Mouse (Mus musculus): ENCODE measurements around the gene Ccdc141. TPM values are rescaled to one million over a fixed set of nuclear protein-coding genes. Genes with fewer than 3 reads are reported as not detected.

The Ccdc141 gene
- polyA plus RNA-seq, 1 experiment from 2014 or later: 5.4 TPM

DNA sequence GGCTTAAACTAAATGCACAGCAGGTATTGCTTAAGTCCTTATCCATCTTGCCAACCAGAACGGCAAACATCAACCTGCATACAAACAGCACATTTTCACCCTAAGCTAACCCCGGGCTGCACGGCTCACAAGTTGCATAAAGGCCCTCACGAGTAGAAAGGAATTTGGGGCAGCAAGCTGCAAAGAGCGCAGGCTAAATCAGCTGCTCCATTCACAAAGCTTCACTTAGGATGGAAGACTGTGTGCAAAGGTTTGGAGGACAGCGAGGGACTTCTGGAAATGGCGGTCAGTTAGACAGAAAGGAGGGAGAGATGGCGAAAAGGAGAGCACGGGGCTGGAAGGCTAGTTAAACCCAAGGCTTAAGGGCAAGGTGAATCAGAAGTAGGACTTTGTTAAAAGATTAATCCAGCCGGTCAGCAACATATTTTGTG is 1.8 kb upstream of the Ccdc141 start:
- 0 out of 2 replicates have a peak, but pooled peaks have one; percentile 5 for ATAC-seq
- Histone ChIP-seq H3K27ac (no peak overlapping the region), H3K4me1 (replicated peaks) (peaks cover 36% of the 10 kb centered on the region), H3K27me3 (peaks cover 11% of the 10 kb centered on the region; the same call in 1 of the 2 replicates), H3K9me3 (no peaks in the 10 kb centered on the region), H3K9ac (replicated peaks) (no peak overlapping the region), H3K4me3 (replicated peaks) (no peak overlapping the region), H3K4me2 (replicated peaks) (peak overlapping the region; percentile 39), H3K36me3 (no peaks in the 10 kb centered on the region)
- 9% methylated on average over 10 of the region's 10 CpGs for WGBS

DNA sequence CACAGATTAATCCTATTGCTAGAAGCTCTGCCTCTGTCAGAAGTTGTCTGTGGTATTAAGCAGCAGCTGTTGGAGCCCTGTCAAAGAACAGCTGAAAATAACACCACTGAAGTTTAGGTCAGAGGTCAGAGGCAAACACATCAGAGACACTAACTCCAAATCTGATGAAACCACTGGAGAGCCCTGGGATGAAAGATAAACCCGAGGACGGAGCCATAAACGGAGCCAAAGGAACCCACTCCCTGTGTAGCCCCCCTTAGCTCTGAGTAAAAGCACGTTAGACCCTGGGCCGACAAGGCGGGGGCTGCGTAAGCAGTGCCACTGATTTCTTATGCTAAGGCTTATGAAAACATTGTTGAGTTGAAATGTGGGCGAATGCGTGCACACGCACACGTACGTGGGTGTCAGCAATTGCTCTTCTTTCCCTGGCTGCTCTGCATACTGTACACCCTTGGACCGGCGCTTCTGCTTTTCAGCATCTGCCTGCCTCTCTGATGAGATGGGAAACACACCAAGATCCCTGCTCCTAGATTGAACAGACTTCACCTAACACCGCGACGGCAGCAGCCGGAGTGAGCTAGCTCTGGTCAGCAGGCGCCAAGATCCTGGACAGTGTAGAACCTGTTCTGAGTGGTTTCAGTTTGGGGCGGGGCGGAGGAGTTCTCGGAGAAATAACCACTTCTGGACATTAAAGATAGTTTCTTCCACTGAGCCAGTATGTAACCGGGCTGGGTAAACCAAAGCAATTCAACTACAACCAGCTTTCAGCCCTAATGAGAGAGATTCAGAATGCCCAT is 1.2 kb upstream of the Ccdc141 start:
- H3K4me1 ChIP-seq (replicated peaks): peaks cover 36% of the 10 kb centered on the region
- peak; percentile 79 for ATAC-seq
- peak overlapping the region; percentile 32; the same call in 1 of the 2 replicates for H3K27ac ChIP-seq
- H3K9ac ChIP-seq (replicated peaks): no peak overlapping the region
- WGBS: 29% methylated on average over 23 of the region's 23 CpGs
- no peaks in the 10 kb centered on the region for H3K9me3 ChIP-seq
- peak overlapping the region; percentile 39 for H3K4me2 ChIP-seq (replicated peaks)
- H3K36me3 ChIP-seq: no peaks in the 10 kb centered on the region
- peaks cover 11% of the 10 kb centered on the region; the same call in 1 of the 2 replicates for H3K27me3 ChIP-seq
- peak overlapping the region; percentile 11; the same call in 1 of the 2 replicates for H3K4me3 ChIP-seq (replicated peaks)

DNA sequence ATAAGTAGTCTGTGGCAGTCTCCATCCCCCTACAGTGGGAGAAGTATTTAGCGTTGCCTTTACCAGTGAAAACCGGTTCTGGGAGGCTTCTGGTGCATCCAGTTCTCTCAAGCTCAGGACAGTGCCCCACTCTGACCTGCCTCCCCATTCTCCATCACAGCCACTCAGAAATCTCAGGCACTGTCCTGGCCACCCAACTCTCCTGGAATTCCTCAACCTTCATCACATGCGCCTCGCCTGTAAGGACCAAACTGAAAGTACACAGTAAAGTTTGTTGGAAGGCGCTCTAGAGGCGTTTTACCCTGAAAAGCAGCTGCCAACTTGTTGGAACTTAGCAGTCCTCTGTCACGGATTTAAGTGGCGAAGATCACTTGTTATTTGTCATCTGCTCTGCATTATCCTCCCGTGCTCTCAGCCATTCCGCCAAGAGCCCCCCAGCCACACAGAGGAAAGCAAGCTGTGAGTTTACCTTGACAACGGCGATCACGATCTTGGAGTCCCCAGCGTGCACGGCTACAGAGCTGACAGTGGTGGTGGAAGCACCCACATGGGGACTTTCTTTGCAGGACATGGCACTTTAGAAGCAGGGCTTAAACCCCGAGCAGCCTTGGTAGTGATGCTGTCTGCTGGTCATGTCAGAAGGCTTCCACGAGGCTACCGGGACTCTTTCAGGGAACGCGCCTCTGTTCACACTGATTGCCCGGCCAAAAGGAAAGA is 362 bp downstream of the Ccdc141 start:
- Histone ChIP-seq H3K4me1 (replicated peaks) (peaks cover 36% of the 10 kb centered on the region), H3K36me3 (no peaks in the 10 kb centered on the region), H3K4me2 (replicated peaks) (peak overlapping the region; percentile 62), H3K4me3 (replicated peaks) (peak overlapping the region; percentile 37), H3K9ac (replicated peaks) (peak overlapping the region; percentile 51), H3K9me3 (no peaks in the 10 kb centered on the region), H3K27me3 (peaks cover 11% of the 10 kb centered on the region; the same call in 1 of the 2 replicates), H3K27ac (0 out of 2 replicates have a peak overlapping the region, but pooled peaks have one; percentile 30)
- ATAC-seq: peak; percentile 53
- 2% methylated on average over 21 of the region's 21 CpGs for WGBS

DNA sequence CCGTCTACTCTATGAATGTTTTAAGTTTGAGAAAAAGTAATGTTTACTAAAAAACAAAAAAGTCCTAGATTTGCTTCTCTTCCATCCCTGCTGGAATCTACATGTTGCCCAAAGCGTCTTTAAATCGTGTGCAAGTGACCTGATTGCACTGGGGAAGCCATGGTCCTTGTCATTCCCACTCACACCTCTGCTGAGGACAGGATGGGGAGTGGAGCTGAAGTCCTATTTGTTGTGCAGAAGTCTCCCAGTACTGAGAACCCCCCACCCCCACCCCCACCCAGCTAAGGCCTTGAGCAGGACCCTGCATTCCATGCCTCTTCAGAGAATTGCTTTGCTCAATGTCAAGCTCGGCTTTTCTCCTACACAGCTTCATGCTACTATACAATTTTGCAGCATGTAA is 1.2 kb downstream of the Ccdc141 start:
- H3K4me2 ChIP-seq (replicated peaks): no peak overlapping the region
- H3K9ac ChIP-seq (replicated peaks): no peak overlapping the region
- H3K27ac ChIP-seq: no peak overlapping the region
- no peaks in the 10 kb centered on the region for H3K9me3 ChIP-seq
- H3K27me3 ChIP-seq: peaks cover 11% of the 10 kb centered on the region; the same call in 1 of the 2 replicates
- H3K36me3 ChIP-seq: no peaks in the 10 kb centered on the region
- WGBS: 77% methylated on average over 4 of the region's 4 CpGs
- peaks cover 36% of the 10 kb centered on the region for H3K4me1 ChIP-seq (replicated peaks)
- H3K4me3 ChIP-seq (replicated peaks): no peak overlapping the region
- ATAC-seq: no peak

DNA sequence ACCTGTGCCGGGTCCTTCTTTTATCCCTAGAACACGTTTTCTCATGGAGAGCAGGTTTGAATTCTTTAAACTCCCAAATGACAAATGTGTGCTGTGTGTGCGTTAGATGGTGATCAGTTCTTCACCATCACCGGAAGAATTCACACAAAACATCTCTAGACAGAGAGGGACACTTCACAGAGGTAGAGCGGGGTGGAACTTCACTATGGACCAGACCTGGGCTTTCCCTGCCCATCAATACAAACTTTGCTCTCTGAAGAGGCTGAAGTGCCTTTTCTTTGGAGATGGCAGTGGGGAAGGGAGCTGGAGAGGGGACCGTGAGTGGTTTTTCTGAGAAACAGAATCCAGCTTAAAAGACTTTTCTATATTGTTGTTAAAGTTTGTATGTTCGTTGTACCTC is 1.7 kb downstream of the Ccdc141 start:
- no peak for ATAC-seq
- WGBS: 87% methylated on average over 7 of the region's 7 CpGs
- peaks cover 11% of the 10 kb centered on the region; the same call in 1 of the 2 replicates for H3K27me3 ChIP-seq
- H3K36me3 ChIP-seq: no peaks in the 10 kb centered on the region
- no peak overlapping the region for H3K9ac ChIP-seq (replicated peaks)
- peaks cover 33% of the 10 kb centered on the region for H3K4me1 ChIP-seq (replicated peaks)
- H3K4me2 ChIP-seq (replicated peaks): no peak overlapping the region
- H3K4me3 ChIP-seq (replicated peaks): no peak overlapping the region
- no peaks in the 10 kb centered on the region for H3K9me3 ChIP-seq
- no peak overlapping the region for H3K27ac ChIP-seq

DNA sequence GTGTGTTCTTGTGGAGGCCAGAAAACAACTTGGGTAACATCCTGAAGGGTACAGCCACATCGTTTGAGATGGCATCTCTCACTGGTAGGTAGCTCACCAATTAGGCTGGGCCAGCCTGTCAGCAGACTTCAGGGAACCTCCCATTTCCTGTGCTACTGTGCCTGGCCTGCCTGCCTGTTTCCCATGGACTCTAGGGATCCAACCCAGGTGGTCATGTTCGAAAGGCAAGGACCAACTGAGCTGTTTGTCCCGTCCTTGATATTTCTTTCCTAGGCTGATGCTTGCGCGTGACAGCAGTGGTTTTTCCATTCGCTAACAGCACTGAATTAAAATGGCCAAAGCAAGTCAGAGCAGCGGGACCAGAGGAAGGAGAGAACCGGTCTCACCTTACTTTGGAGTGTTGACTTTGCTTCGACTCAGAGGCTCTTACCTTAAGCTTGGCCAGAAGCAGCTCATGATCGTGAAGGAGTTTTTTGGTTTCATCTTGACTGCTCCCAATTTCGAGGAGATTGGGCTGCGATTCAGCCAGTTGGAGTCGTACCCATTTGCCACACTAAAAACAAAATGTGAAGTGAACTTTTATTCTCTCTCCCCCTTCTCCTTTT is 2.3 kb downstream of the Ccdc141 start:
- no peak for ATAC-seq
- H3K4me2 ChIP-seq (replicated peaks): no peak overlapping the region
- no peaks in the 10 kb centered on the region for H3K9me3 ChIP-seq
- H3K4me3 ChIP-seq (replicated peaks): no peak overlapping the region
- H3K4me1 ChIP-seq (replicated peaks): peaks cover 28% of the 10 kb centered on the region
- peaks cover 11% of the 10 kb centered on the region; the same call in 1 of the 2 replicates for H3K27me3 ChIP-seq
- 90% methylated on average over 13 of the region's 13 CpGs for whole genome bisulfite sequencing
- no peak overlapping the region for H3K9ac ChIP-seq (replicated peaks)
- H3K27ac ChIP-seq: no peak overlapping the region
- no peaks in the 10 kb centered on the region for H3K36me3 ChIP-seq

DNA sequence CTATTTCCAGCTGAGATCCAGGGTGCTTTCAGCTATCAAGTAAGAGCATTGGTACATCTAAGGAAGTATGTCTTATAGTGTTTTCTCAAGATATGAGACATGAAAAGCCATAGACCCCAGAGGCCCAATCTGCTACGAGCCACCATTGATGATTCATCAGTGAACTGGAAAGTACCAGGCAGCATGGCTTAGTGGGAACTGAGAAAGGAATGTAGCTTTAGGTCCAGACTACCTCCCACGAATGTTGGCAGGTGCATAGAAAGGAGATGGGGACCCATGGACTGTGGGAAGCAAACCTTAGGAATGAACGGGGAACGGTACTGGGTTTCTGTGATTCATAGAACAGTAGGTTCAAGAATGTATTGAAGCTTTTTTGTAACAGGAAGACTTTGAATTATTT is 4.1 kb downstream of the Ccdc141 start:
- 80% methylated on average over 4 of the region's 4 CpGs for WGBS
- no peak for ATAC-seq

DNA sequence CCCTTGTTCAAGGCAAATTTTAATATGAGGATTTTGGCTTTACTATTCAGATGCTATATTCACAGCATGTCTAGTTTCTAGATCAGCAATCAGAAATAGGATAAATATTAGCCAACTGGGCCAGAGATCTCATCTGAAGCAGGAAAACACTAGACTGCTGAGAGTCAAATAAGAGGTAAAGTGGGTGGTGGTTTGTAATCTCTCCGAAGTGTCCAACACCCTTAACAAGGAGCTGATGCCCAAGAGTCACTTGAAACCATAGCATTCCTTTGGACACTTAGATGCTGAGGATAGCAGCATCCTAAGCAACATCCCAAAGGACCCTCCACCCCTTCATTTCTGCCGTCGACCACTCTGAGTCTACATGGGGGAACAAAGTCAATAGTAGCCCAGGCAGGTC is 5.8 kb downstream of the Ccdc141 start:
- H3K4me1 ChIP-seq (replicated peaks): no peaks in the 10 kb centered on the region
- no peaks in the 10 kb centered on the region for H3K9me3 ChIP-seq
- 84% methylated on average over 3 of the region's 3 CpGs for WGBS
- no peak overlapping the region for H3K4me2 ChIP-seq (replicated peaks)
- no peak overlapping the region for H3K4me3 ChIP-seq (replicated peaks)
- no peaks in the 10 kb centered on the region for H3K36me3 ChIP-seq
- H3K27ac ChIP-seq: no peak overlapping the region
- no peak for ATAC-seq
- H3K27me3 ChIP-seq: peaks cover 11% of the 10 kb centered on the region; the same call in 1 of the 2 replicates
- H3K9ac ChIP-seq (replicated peaks): no peak overlapping the region

More for the DNA sequence above, 4.1 kb downstream of the Ccdc141 start:
- peaks cover 11% of the 10 kb centered on the region; the same call in 1 of the 2 replicates for H3K27me3 ChIP-seq
- H3K36me3 ChIP-seq: no peaks in the 10 kb centered on the region
- no peak overlapping the region for H3K27ac ChIP-seq
- H3K9me3 ChIP-seq: no peaks in the 10 kb centered on the region
- H3K4me1 ChIP-seq (replicated peaks): peaks cover 17% of the 10 kb centered on the region
- H3K4me3 ChIP-seq (replicated peaks): no peak overlapping the region
- H3K4me2 ChIP-seq (replicated peaks): no peak overlapping the region
- H3K9ac ChIP-seq (replicated peaks): no peak overlapping the region

DNA sequence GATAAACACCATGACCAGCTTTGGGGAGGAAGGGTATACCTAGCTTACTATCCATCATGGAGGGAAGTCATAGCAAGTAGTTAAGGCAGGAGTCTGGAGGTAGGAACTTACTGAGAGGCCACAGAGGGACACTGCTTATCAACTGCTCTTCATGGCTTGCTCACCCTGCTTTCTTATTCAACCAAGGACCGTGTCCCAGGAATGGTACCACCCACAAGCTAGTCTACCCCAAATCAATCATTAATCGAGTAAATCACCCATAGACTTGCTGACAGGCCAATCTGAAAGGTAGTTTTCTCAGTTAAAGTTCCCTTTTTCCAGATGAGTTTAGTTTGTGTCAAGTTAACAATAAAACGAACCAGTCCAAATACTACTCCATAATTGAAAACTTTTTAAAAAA is 7.1 kb downstream of the Ccdc141 start:
- no peak for ATAC-seq
- 0 out of 2 replicates have a peak, but pooled peaks cover 4% of the 10 kb centered on the region for H3K27me3 ChIP-seq
- no peak overlapping the region for H3K4me3 ChIP-seq (replicated peaks)
- WGBS: 87% methylated on average over 3 of the region's 3 CpGs
- H3K9ac ChIP-seq (replicated peaks): no peak overlapping the region
- no peak overlapping the region for H3K27ac ChIP-seq
- H3K9me3 ChIP-seq: no peaks in the 10 kb centered on the region
- no peaks in the 10 kb centered on the region for H3K4me1 ChIP-seq (replicated peaks)
- H3K36me3 ChIP-seq: no peaks in the 10 kb centered on the region
- H3K4me2 ChIP-seq (replicated peaks): no peak overlapping the region

DNA sequence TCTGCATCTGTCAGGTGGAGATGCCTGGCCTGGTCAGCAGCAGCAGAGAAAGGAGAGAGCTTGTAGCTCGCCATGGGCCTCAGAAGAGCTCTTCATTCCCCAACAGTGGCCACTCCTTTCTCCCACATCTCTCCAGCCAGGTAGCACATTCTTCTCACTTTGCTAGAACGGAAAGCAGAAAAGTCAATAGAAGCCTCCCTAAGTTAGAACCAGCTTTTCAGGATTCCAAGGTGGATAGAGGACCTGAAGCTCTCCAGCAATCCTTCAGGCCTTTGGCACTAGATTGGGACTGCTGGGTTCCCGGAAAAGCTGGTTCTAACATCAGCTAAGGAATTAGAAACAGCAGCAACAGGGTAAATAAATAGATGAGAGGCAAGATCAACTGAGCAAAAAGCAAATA is 8.3 kb downstream of the Ccdc141 start:
- H3K4me1 ChIP-seq (replicated peaks): no peaks in the 10 kb centered on the region
- ATAC-seq: no peak

DNA sequence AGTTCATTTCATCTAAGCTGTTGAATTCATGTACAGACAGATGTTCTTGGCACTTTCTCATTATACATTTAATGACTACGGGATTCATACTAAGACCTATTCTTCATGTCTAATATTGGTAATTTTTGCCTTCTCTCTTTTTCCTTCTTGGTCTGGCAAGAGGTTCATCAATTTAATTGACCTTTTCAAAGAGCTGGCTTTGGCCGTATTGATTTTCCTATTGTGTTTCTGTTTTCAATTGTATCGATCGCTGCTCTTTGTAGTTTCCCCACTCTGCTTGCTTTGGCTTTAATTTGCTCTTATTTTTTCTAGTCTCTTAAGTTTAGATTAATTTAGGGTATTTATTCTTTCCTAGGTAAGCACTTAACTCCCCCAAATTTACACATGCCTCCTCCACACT is 12.9 kb downstream of the Ccdc141 start:
- 88% methylated on average over 4 of the region's 4 CpGs for WGBS
- H3K27me3 ChIP-seq: no peaks in the 10 kb centered on the region
- no peak overlapping the region for H3K9ac ChIP-seq (replicated peaks)
- H3K4me3 ChIP-seq (replicated peaks): no peak overlapping the region
- H3K36me3 ChIP-seq: no peaks in the 10 kb centered on the region
- ATAC-seq: no peak
- no peak overlapping the region for H3K4me2 ChIP-seq (replicated peaks)
- H3K4me1 ChIP-seq (replicated peaks): no peaks in the 10 kb centered on the region
- no peaks in the 10 kb centered on the region for H3K9me3 ChIP-seq
- no peak overlapping the region for H3K27ac ChIP-seq

More for the DNA sequence above, 8.3 kb downstream of the Ccdc141 start:
- H3K9ac ChIP-seq (replicated peaks): no peak overlapping the region
- H3K4me2 ChIP-seq (replicated peaks): no peak overlapping the region
- no peak overlapping the region for H3K4me3 ChIP-seq (replicated peaks)
- H3K27me3 ChIP-seq: no peaks in the 10 kb centered on the region
- H3K27ac ChIP-seq: no peak overlapping the region
- H3K9me3 ChIP-seq: no peaks in the 10 kb centered on the region
- H3K36me3 ChIP-seq: no peaks in the 10 kb centered on the region
- WGBS: 89% methylated on average over 3 of the region's 3 CpGs

DNA sequence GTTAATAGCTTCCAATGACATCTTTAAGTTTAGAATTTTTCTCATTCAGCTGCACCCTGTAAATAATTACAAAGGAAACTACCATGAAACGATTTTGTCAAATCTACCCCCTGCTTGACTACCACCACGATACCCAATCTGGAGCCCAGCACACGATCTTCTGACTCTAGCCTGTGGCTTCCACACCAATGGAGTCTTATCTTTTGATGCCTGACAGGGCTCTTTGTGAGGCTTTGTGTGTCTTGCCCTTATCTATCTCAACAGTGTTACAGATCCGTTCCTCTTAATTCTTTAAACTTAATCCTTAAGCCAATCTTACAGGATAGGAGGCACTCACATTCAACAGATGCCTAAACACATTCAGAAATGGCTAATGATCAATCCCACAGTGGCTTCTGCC is 16.4 kb downstream of the Ccdc141 start:
- Histone ChIP-seq H3K36me3 (no peaks in the 10 kb centered on the region), H3K9me3 (no peaks in the 10 kb centered on the region), H3K27me3 (no peaks in the 10 kb centered on the region), H3K9ac (replicated peaks) (no peak overlapping the region), H3K27ac (no peak overlapping the region), H3K4me2 (replicated peaks) (no peak overlapping the region), H3K4me1 (replicated peaks) (peaks cover 7% of the 10 kb centered on the region), H3K4me3 (replicated peaks) (no peak overlapping the region)
- no peak for ATAC-seq
- 40% methylated on average over 4 of the region's 4 CpGs for WGBS
